Mouse (Mus musculus): ENCODE results near the gene Gm5934. TPM values are rescaled to one million over a fixed set of nuclear protein-coding genes. Genes with fewer than 3 reads are reported as not detected.
"Not testable (repeated sequence)": the region's sequence is repeated elsewhere in the genome, so short reads cannot be mapped to it uniquely, and the experiment has no call there.

Gm5934 gene
- total RNA-seq (2021) (not detected), polyA plus RNA-seq (2012; rRNA removed) (not detected in 2 replicates)
- long read RNA-seq: 0 reads

DNA sequence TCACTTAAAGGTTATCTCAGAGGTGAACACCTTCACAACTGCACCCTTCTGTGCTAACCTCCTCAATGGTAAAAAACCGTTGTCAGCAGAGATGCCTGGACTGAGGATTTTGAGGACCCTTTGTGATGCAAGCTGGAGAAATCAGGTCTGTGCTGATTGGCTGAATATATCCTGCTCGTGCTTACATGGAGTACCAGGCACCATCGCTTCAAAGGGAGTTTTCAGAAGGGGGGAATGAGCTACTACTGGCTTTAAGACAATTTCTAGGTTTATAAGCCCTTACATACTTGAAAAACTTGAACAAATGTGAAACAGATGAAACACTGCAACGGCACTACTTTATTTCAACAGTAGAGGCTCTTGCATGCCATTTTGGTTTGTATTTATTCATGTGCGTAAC, at the start of gene Gm5934:
Gm5934 (minus strand) TSS at position 101 of the 400 bp plus-strand sequence.
- DNase-seq; H3K79me2 ChIP-seq (replicated peaks; ENCODE audit: control insufficient read depth, insufficient read depth, low read length); H3K27ac ChIP-seq; H3K36me3 ChIP-seq (ENCODE audit: control insufficient read depth, insufficient read depth, low read length); intact Hi-C loops (cut with DNase I); H3K4me1 ChIP-seq (ENCODE audit: control insufficient read depth, insufficient read depth, low read length); H3K9ac ChIP-seq (ENCODE audit: low read depth, low read length); H3K4me3 ChIP-seq; H3K27me3 ChIP-seq (ENCODE audit: control insufficient read depth, insufficient read depth, low read length): not testable (repeated sequence)
- 68% methylated on average over 5 of the region's 5 CpGs for WGBS

Other genes with a start within 250 kb of the Gm5934 start
- not detected for gene Gm4297, start 74.1 kb upstream of the Gm5934 start, total RNA-seq (2021)
- not detected in 2 replicates for gene Gm4297, start 74.1 kb upstream of the Gm5934 start, polyA plus RNA-seq (2012; rRNA removed)

Measured in heart, adult 2 months (tissue).